Mouse (Mus musculus): Measurements from ENCODE around the gene Cptp. TPM values are rescaled to one million over a fixed set of nuclear protein-coding genes. Genes with fewer than 3 reads are reported as not detected.
A peak's percentile ranks its signal among the peaks of the same experiment; 100 is the strongest.

Cptp gene
- polyA plus RNA-seq, 1 experiment from 2014 or later: 28.0 TPM

- Histone ChIP-seq H3K27ac (replicated peaks) (no peak overlapping the region), H3K36me3 (peaks cover 52% of the 10 kb centered on the region), H3K4me3 (replicated peaks) (no peak overlapping the region), H3K9ac (replicated peaks) (no peak overlapping the region), H3K27me3 (replicated peaks) (no peaks in the 10 kb centered on the region), H3K4me2 (no peak overlapping the region), H3K4me1 (peaks cover 19% of the 10 kb centered on the region), H3K9me3 (replicated peaks) (no peaks in the 10 kb centered on the region)
- 89% methylated on average over 10 of the region's 10 CpGs for WGBS
- no peak for ATAC-seq (ENCODE audit: low FRiP score)
Observed at GRCm38 (mm10) chr4:155887674-155888073, 18.4 kb upstream of the Cptp start.

GRCm38 (mm10) chr4:155886330-155886729, 17.1 kb upstream of the Cptp start:
- H3K4me1 ChIP-seq: peaks cover 18% of the 10 kb centered on the region
- no peak overlapping the region for H3K4me3 ChIP-seq (replicated peaks)
- peaks cover 56% of the 10 kb centered on the region for H3K36me3 ChIP-seq
- no peak for ATAC-seq (ENCODE audit: low FRiP score)
- no peaks in the 10 kb centered on the region for H3K27me3 ChIP-seq (replicated peaks)
- no peaks in the 10 kb centered on the region for H3K9me3 ChIP-seq (replicated peaks)
- 97% methylated on average over 5 of the region's 5 CpGs for WGBS
- H3K4me2 ChIP-seq: no peak overlapping the region
- no peak overlapping the region for H3K9ac ChIP-seq (replicated peaks)
- H3K27ac ChIP-seq (replicated peaks): no peak overlapping the region

- Histone ChIP-seq H3K27ac (replicated peaks) (no peak overlapping the region), H3K27me3 (replicated peaks) (no peaks in the 10 kb centered on the region), H3K36me3 (peaks cover 46% of the 10 kb centered on the region), H3K4me3 (replicated peaks) (no peak overlapping the region), H3K4me1 (no peaks in the 10 kb centered on the region), H3K9ac (replicated peaks) (no peak overlapping the region), H3K9me3 (replicated peaks) (no peaks in the 10 kb centered on the region), H3K4me2 (no peak overlapping the region)
- WGBS: 87% methylated on average over 3 of the region's 3 CpGs
- no peak for ATAC-seq (ENCODE audit: low FRiP score)
Observed at GRCm38 (mm10) chr4:155883587-155883986, 14.3 kb upstream of the Cptp start.

GRCm38 (mm10) chr4:155871404-155871803, 2.2 kb upstream of the Cptp start:
- Histone ChIP-seq H3K4me1 (peaks cover 32% of the 10 kb centered on the region), H3K9ac (replicated peaks) (no peak overlapping the region), H3K27me3 (replicated peaks) (no peaks in the 10 kb centered on the region), H3K36me3 (peaks cover 55% of the 10 kb centered on the region), H3K4me3 (replicated peaks) (no peak overlapping the region), H3K4me2 (no peak overlapping the region), H3K9me3 (replicated peaks) (no peaks in the 10 kb centered on the region), H3K27ac (replicated peaks) (no peak overlapping the region)
- WGBS: 96% methylated on average over 7 of the region's 7 CpGs
- ATAC-seq (ENCODE audit: low FRiP score): no peak

- Histone ChIP-seq H3K4me1 (peaks cover 32% of the 10 kb centered on the region), H3K9me3 (replicated peaks) (no peaks in the 10 kb centered on the region), H3K4me2 (peak overlapping the region; percentile 92), H3K36me3 (peaks cover 47% of the 10 kb centered on the region), H3K27ac (replicated peaks) (peak overlapping the region; percentile 58), H3K4me3 (replicated peaks) (peak overlapping the region; percentile 86), H3K27me3 (replicated peaks) (no peaks in the 10 kb centered on the region), H3K9ac (replicated peaks) (peak overlapping the region; percentile 84)
- ATAC-seq (ENCODE audit: low FRiP score): no peak; the same call in 1 of the 2 replicates
- 11% methylated on average over 22 of the region's 22 CpGs for WGBS
Observed at GRCm38 (mm10) chr4:155868614-155869298, 484 bp downstream of the Cptp start.

GRCm38 (mm10) chr4:155863001-155863400, 6.2 kb downstream of the Cptp start, which contains the start of gene Tas1r3:
TSS of gene Tas1r3 (minus strand) at chr4:155863362.
- Histone ChIP-seq H3K9ac (replicated peaks) (no peak within 1 kb of the TSS), H3K4me3 (replicated peaks) (no peak within 1 kb of the TSS), H3K4me2 (no peak within 1 kb of the TSS), H3K27me3 (replicated peaks) (no peaks in the 10 kb centered on the region), H3K9me3 (replicated peaks) (no peaks in the 10 kb centered on the region), H3K36me3 (peaks cover 66% of the 10 kb centered on the region), H3K4me1 (peaks cover 2% of the 10 kb centered on the region), H3K27ac (replicated peaks) (no peak within 1 kb of the TSS)
- ATAC-seq (ENCODE audit: low FRiP score): no peak
- 81% methylated on average over 5 of the region's 5 CpGs for WGBS

GRCm38 (mm10) chr4:155861787-155862186, 7.5 kb downstream of the Cptp start:
- H3K4me2 ChIP-seq: no peak overlapping the region
- no peak for ATAC-seq (ENCODE audit: low FRiP score)
- WGBS: 92% methylated on average over 7 of the region's 7 CpGs
- no peak overlapping the region for H3K27ac ChIP-seq (replicated peaks)
- H3K4me1 ChIP-seq: no peaks in the 10 kb centered on the region
- H3K36me3 ChIP-seq: peaks cover 70% of the 10 kb centered on the region
- no peak overlapping the region for H3K9ac ChIP-seq (replicated peaks)
- no peak overlapping the region for H3K4me3 ChIP-seq (replicated peaks)
- H3K27me3 ChIP-seq (replicated peaks): no peaks in the 10 kb centered on the region
- H3K9me3 ChIP-seq (replicated peaks): no peaks in the 10 kb centered on the region

- no peak overlapping the region for H3K9ac ChIP-seq (replicated peaks)
- no peaks in the 10 kb centered on the region for H3K27me3 ChIP-seq (replicated peaks)
- no peak overlapping the region for H3K4me3 ChIP-seq (replicated peaks)
- H3K27ac ChIP-seq (replicated peaks): no peak overlapping the region
- H3K9me3 ChIP-seq (replicated peaks): no peaks in the 10 kb centered on the region
- peaks cover 78% of the 10 kb centered on the region for H3K36me3 ChIP-seq
- H3K4me1 ChIP-seq: no peaks in the 10 kb centered on the region
- 33% methylated on average over 13 of the region's 13 CpGs for WGBS
- H3K4me2 ChIP-seq: no peak overlapping the region
- ATAC-seq (ENCODE audit: low FRiP score): no peak
Observed at GRCm38 (mm10) chr4:155859318-155859717, 9.9 kb downstream of the Cptp start.

GRCm38 (mm10) chr4:155856881-155857280, 12.4 kb downstream of the Cptp start:
- Histone ChIP-seq H3K4me1 (peaks cover 4% of the 10 kb centered on the region; the same call in 1 of the 2 replicates), H3K9ac (replicated peaks) (no peak overlapping the region), H3K36me3 (peaks cover 87% of the 10 kb centered on the region)

GRCm38 (mm10) chr4:155856071-155856470, 13.2 kb downstream of the Cptp start:
- Histone ChIP-seq H3K9me3 (replicated peaks) (no peaks in the 10 kb centered on the region), H3K4me3 (replicated peaks) (no peak overlapping the region), H3K9ac (replicated peaks) (no peak overlapping the region), H3K27me3 (replicated peaks) (no peaks in the 10 kb centered on the region), H3K4me2 (no peak overlapping the region), H3K4me1 (peaks cover 11% of the 10 kb centered on the region), H3K36me3 (peaks cover 79% of the 10 kb centered on the region), H3K27ac (replicated peaks) (no peak overlapping the region)
- WGBS: 97% methylated on average over 12 of the region's 12 CpGs
- no peak for ATAC-seq (ENCODE audit: low FRiP score)

More at GRCm38 (mm10) chr4:155856881-155857280, 12.4 kb downstream of the Cptp start:
- H3K4me2 ChIP-seq: no peak overlapping the region
- no peaks in the 10 kb centered on the region for H3K9me3 ChIP-seq (replicated peaks)
- no peak overlapping the region for H3K4me3 ChIP-seq (replicated peaks)
- WGBS: 86% methylated on average over 3 of the region's 3 CpGs
- no peak for ATAC-seq (ENCODE audit: low FRiP score)
- H3K27ac ChIP-seq (replicated peaks): no peak overlapping the region
- no peaks in the 10 kb centered on the region for H3K27me3 ChIP-seq (replicated peaks)

- peaks cover 22% of the 10 kb centered on the region for H3K4me1 ChIP-seq
- H3K4me2 ChIP-seq: no peak overlapping the region
- H3K36me3 ChIP-seq: peaks cover 69% of the 10 kb centered on the region
- no peak overlapping the region for H3K27ac ChIP-seq (replicated peaks)
- ATAC-seq (ENCODE audit: low FRiP score): no peak
- no peak overlapping the region for H3K4me3 ChIP-seq (replicated peaks)
- no peaks in the 10 kb centered on the region for H3K9me3 ChIP-seq (replicated peaks)
- no peaks in the 10 kb centered on the region for H3K27me3 ChIP-seq (replicated peaks)
- WGBS: over 99% methylated on average over 12 of the region's 12 CpGs
- H3K9ac ChIP-seq (replicated peaks): no peak overlapping the region
Observed at GRCm38 (mm10) chr4:155854991-155855390, 14.2 kb downstream of the Cptp start.

- 92% methylated on average over 9 of the region's 9 CpGs for whole genome bisulfite sequencing
- H3K4me3 ChIP-seq (replicated peaks): no peak overlapping the region
- no peak overlapping the region for H3K4me2 ChIP-seq
- peaks cover 38% of the 10 kb centered on the region for H3K4me1 ChIP-seq
- H3K9ac ChIP-seq (replicated peaks): no peak overlapping the region
- H3K27ac ChIP-seq (replicated peaks): no peak overlapping the region
- H3K9me3 ChIP-seq (replicated peaks): no peaks in the 10 kb centered on the region
- no peaks in the 10 kb centered on the region for H3K27me3 ChIP-seq (replicated peaks)
- ATAC-seq (ENCODE audit: low FRiP score): no peak
- peaks cover 53% of the 10 kb centered on the region for H3K36me3 ChIP-seq
Observed at GRCm38 (mm10) chr4:155853421-155853820, 15.8 kb downstream of the Cptp start.

Data from neural tube, embryonic 15.5 days (tissue).